ENCODE assay signal across 17 mouse cellular contexts in genomic region chr9:21889229-21889628, GRCm38 (mm10). TPM values are rescaled to one million over a fixed set of nuclear protein-coding genes. Genes with fewer than 3 reads are reported as not detected.
DNase-seq lines count a peak whose midpoint lies in the region; ATAC-seq and TF ChIP-seq lines count a peak whose summit lies in the region.
"Had no signal": no experiment of that assay in that cellular context is flagged by ENCODE, and none has a peak within 500 bp of the region (broad histone marks: within the 10 kb centered on the region; RNA-seq: fewer than 3 reads in every experiment).

No protein-coding gene starts in this region.

- no peak for DNase-seq in lung, postnatal 0 days (ENCODE audit: low spot score)
- DNase-seq in lung, adult 18-20 months = no peak
- peak; percentile 45 for DNase-seq in stomach, postnatal 0 days (ENCODE audit: low spot score)
- no peak for DNase-seq in midbrain, embryonic 14.5 days
- DNase-seq in spleen, postnatal 4 days (ENCODE audit: low spot score in 2 of 2) = no peak
- DNase-seq: cerebellum, adult 9-10 months; gastrocnemius, postnatal 10 days; heart, postnatal 4 days; left cerebral cortex, postnatal 4 days had no signal

- TF ChIP-seq POLR2A in embryonic fibroblast, embryonic 13.5 days (IDR thresholded peaks at IDR 0.05; ENCODE audit: low read depth, low read length) = no peak

- no peaks in the 10 kb centered on the region for H3K4me1 ChIP-seq in intestine, postnatal 0 days (replicated peaks; ENCODE audit: control insufficient read depth, insufficient read depth, low read length)
- H3K4me1 ChIP-seq in intestine, embryonic 15.5 days (replicated peaks) = no peaks in the 10 kb centered on the region
- H3K4me1 ChIP-seq in lung, postnatal 0 days (ENCODE audit: insufficient read depth, low read depth, low read length) = no peaks in the 10 kb centered on the region
- H3K4me1 ChIP-seq in embryonic fibroblast, embryonic 13.5 days (ENCODE audit: control insufficient read depth, insufficient read depth, low read length) = no peaks in the 10 kb centered on the region
- no peaks in the 10 kb centered on the region for H3K4me1 ChIP-seq in stomach, postnatal 0 days (replicated peaks; ENCODE audit: control insufficient read depth, insufficient read depth)
- no peaks in the 10 kb centered on the region for H3K4me1 ChIP-seq in midbrain, embryonic 14.5 days (ENCODE audit: control insufficient read depth, insufficient read depth, low read length)
- H3K4me1 ChIP-seq: heart, embryonic 10.5 days; neural tube, embryonic 12.5 days had no signal

- no peak overlapping the region for H3K27ac ChIP-seq in intestine, postnatal 0 days (ENCODE audit: low read depth, low read length)
- no peak overlapping the region for H3K27ac ChIP-seq in intestine, embryonic 15.5 days
- H3K27ac ChIP-seq in lung, postnatal 0 days (ENCODE audit: low read length) = no peak overlapping the region
- no peak overlapping the region for H3K27ac ChIP-seq in embryonic fibroblast, embryonic 13.5 days (ENCODE audit: insufficient read depth, low read length)
- no peak overlapping the region for H3K27ac ChIP-seq in stomach, postnatal 0 days (replicated peaks)
- H3K27ac ChIP-seq in midbrain, embryonic 14.5 days (replicated peaks; ENCODE audit: low read depth, low read length) = no peak overlapping the region
- H3K27ac ChIP-seq: heart, embryonic 10.5 days; neural tube, embryonic 12.5 days had no signal

- ATAC-seq in intestine, postnatal 0 days = peak; percentile 43; the same call in 1 of the 2 replicates
- no peak for ATAC-seq in intestine, embryonic 15.5 days
- no peak for ATAC-seq in lung, postnatal 0 days
- ATAC-seq in stomach, postnatal 0 days (ENCODE audit: low FRiP score, low TSS enrichment) = 0 out of 2 replicates have a peak, but pooled peaks have one; percentile 40
- ATAC-seq in midbrain, embryonic 14.5 days (ENCODE audit: low FRiP score, low TSS enrichment) = no peak
- ATAC-seq: forebrain, embryonic 16.5 days; inflammation-experienced regulatory T-cells, adult 6 months had no signal

- H3K36me3 ChIP-seq in intestine, postnatal 0 days (ENCODE audit: control insufficient read depth, insufficient read depth) = no peaks in the 10 kb centered on the region
- no peaks in the 10 kb centered on the region for H3K36me3 ChIP-seq in intestine, embryonic 15.5 days
- no peaks in the 10 kb centered on the region for H3K36me3 ChIP-seq in lung, postnatal 0 days (ENCODE audit: insufficient read depth, low read length)
- no peaks in the 10 kb centered on the region for H3K36me3 ChIP-seq in stomach, postnatal 0 days (ENCODE audit: control insufficient read depth, insufficient read depth, low read length)
- no peaks in the 10 kb centered on the region for H3K36me3 ChIP-seq in midbrain, embryonic 14.5 days (ENCODE audit: control insufficient read depth, insufficient read depth, low read length)
- H3K36me3 ChIP-seq: heart, embryonic 10.5 days; neural tube, embryonic 12.5 days had no signal

- no peaks in the 10 kb centered on the region for H3K27me3 ChIP-seq in intestine, postnatal 0 days (replicated peaks; ENCODE audit: control insufficient read depth, insufficient read depth, low read length)
- 0 out of 2 replicates have a peak, but pooled peaks cover 4% of the 10 kb centered on the region for H3K27me3 ChIP-seq in intestine, embryonic 15.5 days (replicated peaks)
- no peaks in the 10 kb centered on the region for H3K27me3 ChIP-seq in lung, postnatal 0 days (replicated peaks; ENCODE audit: insufficient read depth, low read length)
- no peaks in the 10 kb centered on the region for H3K27me3 ChIP-seq in stomach, postnatal 0 days (ENCODE audit: control insufficient read depth, insufficient read depth, low read length)
- H3K27me3 ChIP-seq in midbrain, embryonic 14.5 days (ENCODE audit: control insufficient read depth, insufficient read depth, low read length) = no peaks in the 10 kb centered on the region; the same call in 1 of the 2 replicates

- H3K9ac ChIP-seq in intestine, postnatal 0 days (ENCODE audit: low read depth, low read length) = no peak overlapping the region
- H3K9ac ChIP-seq in intestine, embryonic 15.5 days = no peak overlapping the region
- H3K9ac ChIP-seq in lung, postnatal 0 days (replicated peaks; ENCODE audit: low read depth) = no peak overlapping the region
- H3K9ac ChIP-seq in stomach, postnatal 0 days (ENCODE audit: low read length) = no peak overlapping the region
- H3K9ac ChIP-seq in midbrain, embryonic 14.5 days (replicated peaks; ENCODE audit: low read length) = no peak overlapping the region
- H3K9ac ChIP-seq: neural tube, embryonic 12.5 days had no signal

- peak; percentile 68 for TF ChIP-seq CTCF in intestine, postnatal 0 days (IDR thresholded peaks at IDR 0.05; ENCODE audit: low read depth)
- TF ChIP-seq CTCF in lung, postnatal 0 days (IDR thresholded peaks at IDR 0.05) = peak; percentile 61
- TF ChIP-seq CTCF in embryonic fibroblast, embryonic 13.5 days (IDR thresholded peaks at IDR 0.05; ENCODE audit: borderline replicate concordance, insufficient read depth, low read length) = 0 out of 2 replicates have a peak, but pooled peaks have one; percentile 16
- peak; percentile 60 for TF ChIP-seq CTCF in stomach, postnatal 0 days (IDR thresholded peaks at IDR 0.05; ENCODE audit: low read depth)

- no peak overlapping the region for H3K4me3 ChIP-seq in intestine, postnatal 0 days (ENCODE audit: low read depth, low read length)
- no peak overlapping the region for H3K4me3 ChIP-seq in intestine, embryonic 15.5 days (replicated peaks)
- H3K4me3 ChIP-seq in lung, postnatal 0 days (ENCODE audit: low read depth, low read length) = no peak overlapping the region
- no peak overlapping the region for H3K4me3 ChIP-seq in embryonic fibroblast, embryonic 13.5 days (ENCODE audit: insufficient read depth, low read length)
- H3K4me3 ChIP-seq in stomach, postnatal 0 days (ENCODE audit: low read depth, low read length) = no peak overlapping the region
- H3K4me3 ChIP-seq in midbrain, embryonic 14.5 days (replicated peaks; ENCODE audit: low read depth, low read length) = no peak overlapping the region
- H3K4me3 ChIP-seq: erythroblast, embryonic 14.5 days; heart, embryonic 10.5 days; neural tube, embryonic 12.5 days had no signal

- no peak overlapping the region for H3K4me2 ChIP-seq in intestine, postnatal 0 days (replicated peaks; ENCODE audit: low read depth)
- H3K4me2 ChIP-seq in intestine, embryonic 15.5 days (replicated peaks) = no peak overlapping the region
- no peak overlapping the region for H3K4me2 ChIP-seq in lung, postnatal 0 days (replicated peaks; ENCODE audit: low read depth, low read length)
- no peak overlapping the region for H3K4me2 ChIP-seq in stomach, postnatal 0 days (replicated peaks; ENCODE audit: low read depth)
- H3K4me2 ChIP-seq in midbrain, embryonic 14.5 days (ENCODE audit: low read length) = no peak overlapping the region
- H3K4me2 ChIP-seq: neural tube, embryonic 12.5 days had no signal

- no peaks in the 10 kb centered on the region for H3K9me3 ChIP-seq in intestine, postnatal 0 days (ENCODE audit: control insufficient read depth)
- H3K9me3 ChIP-seq in intestine, embryonic 15.5 days = no peaks in the 10 kb centered on the region
- H3K9me3 ChIP-seq in lung, postnatal 0 days (ENCODE audit: low read length) = no peaks in the 10 kb centered on the region
- H3K9me3 ChIP-seq in stomach, postnatal 0 days (ENCODE audit: control insufficient read depth, low read length) = no peaks in the 10 kb centered on the region
- no peaks in the 10 kb centered on the region for H3K9me3 ChIP-seq in midbrain, embryonic 14.5 days (ENCODE audit: control insufficient read depth, low read length)
- H3K9me3 ChIP-seq: neural tube, embryonic 12.5 days had no signal

- no peak for TF ChIP-seq EP300 in lung, postnatal 0 days (IDR thresholded peaks at IDR 0.05)
- no peak for TF ChIP-seq EP300 in stomach, postnatal 0 days (optimal IDR thresholded peaks at IDR 0.05)

- WGBS in intestine, postnatal 0 days = 58% methylated on average over 3 of the region's 3 CpGs
- WGBS in intestine, embryonic 15.5 days = 62% methylated on average over 3 of the region's 3 CpGs
- 57% methylated on average over 3 of the region's 3 CpGs for WGBS in lung, postnatal 0 days
- 58% methylated on average over 3 of the region's 3 CpGs for WGBS in stomach, postnatal 0 days
- 60% methylated on average over 3 of the region's 3 CpGs for WGBS in midbrain, embryonic 14.5 days

RNA-seq across cellular contexts. Expression of gene Rab3d, which starts 28.8 kb away (rescaled TPM):
- polyA plus RNA-seq in intestine, postnatal 0 days (2015; fragmentation: Nextera tagmentation; extraction: Ambion mirVana) = 19.9 and 20.3 TPM in 2 replicates
- polyA plus RNA-seq in intestine, embryonic 15.5 days (2015; fragmentation: Nextera tagmentation; extraction: Ambion mirVana) = 34.6 and 41.9 TPM in 2 replicates
- 28.4 and 31.0 TPM in 2 replicates for polyA plus RNA-seq in lung, postnatal 0 days (2015; fragmentation: Nextera tagmentation; extraction: Ambion mirVana)
- 6.7 and 13.5 TPM in 2 replicates for polyA plus RNA-seq in embryonic fibroblast, embryonic 13.5 days (2011; ENCODE audit: insufficient read length, low read depth, missing spikeins)
- polyA plus RNA-seq in stomach, postnatal 0 days (2015; fragmentation: Nextera tagmentation; extraction: Ambion mirVana) = 130 and 137 TPM in 2 replicates
- 9.8 and 10.2 TPM in 2 replicates for polyA plus RNA-seq in midbrain, embryonic 14.5 days (2014; fragmentation: Nextera tagmentation; extraction: Ambion mirVana)

RNA-seq across cellular contexts. Expression of gene Dock6, which starts 36.8 kb away (rescaled TPM):
- 15.5 and 18.4 TPM in 2 replicates for polyA plus RNA-seq in intestine, postnatal 0 days (2015; fragmentation: Nextera tagmentation; extraction: Ambion mirVana)
- polyA plus RNA-seq in intestine, embryonic 15.5 days (2015; fragmentation: Nextera tagmentation; extraction: Ambion mirVana) = 26.9 and 30.7 TPM in 2 replicates
- polyA plus RNA-seq in lung, postnatal 0 days (2015; fragmentation: Nextera tagmentation; extraction: Ambion mirVana) = 35.8 and 43.2 TPM in 2 replicates
- polyA plus RNA-seq in embryonic fibroblast, embryonic 13.5 days (2011; ENCODE audit: insufficient read length, low read depth, missing spikeins) = 15.9 and 18.6 TPM in 2 replicates
- 13.5 and 14.1 TPM in 2 replicates for polyA plus RNA-seq in stomach, postnatal 0 days (2015; fragmentation: Nextera tagmentation; extraction: Ambion mirVana)
- 7.2 and 12.7 TPM in 2 replicates for polyA plus RNA-seq in midbrain, embryonic 14.5 days (2014; fragmentation: Nextera tagmentation; extraction: Ambion mirVana)

RNA-seq across cellular contexts. Expression of gene Ccdc159, which starts 38.0 kb away (rescaled TPM):
- 0.63 and 0.99 TPM in 2 replicates for polyA plus RNA-seq in intestine, postnatal 0 days (2015; fragmentation: Nextera tagmentation; extraction: Ambion mirVana)
- polyA plus RNA-seq in intestine, embryonic 15.5 days (2015; fragmentation: Nextera tagmentation; extraction: Ambion mirVana) = 3.1 and 4.2 TPM in 2 replicates
- 1.2 and 1.4 TPM in 2 replicates for polyA plus RNA-seq in lung, postnatal 0 days (2015; fragmentation: Nextera tagmentation; extraction: Ambion mirVana)
- 5.6 and 6.2 TPM in 2 replicates for polyA plus RNA-seq in embryonic fibroblast, embryonic 13.5 days (2011; ENCODE audit: insufficient read length, low read depth, missing spikeins)
- polyA plus RNA-seq in stomach, postnatal 0 days (2015; fragmentation: Nextera tagmentation; extraction: Ambion mirVana) = 1.1 and 1.9 TPM in 2 replicates
- 5.7 and 7.7 TPM in 2 replicates for polyA plus RNA-seq in midbrain, embryonic 14.5 days (2014; fragmentation: Nextera tagmentation; extraction: Ambion mirVana)
- polyA plus RNA-seq: erythroblast, embryonic 14.5 days; inflammation-experienced regulatory T-cells, adult 6 months had no signal

RNA-seq across cellular contexts. Expression of gene Tmem205, which starts 38.1 kb away (rescaled TPM):
- 83.1 and 88.2 TPM in 2 replicates for polyA plus RNA-seq in intestine, postnatal 0 days (2015; fragmentation: Nextera tagmentation; extraction: Ambion mirVana)
- 71.7 and 81.7 TPM in 2 replicates for polyA plus RNA-seq in intestine, embryonic 15.5 days (2015; fragmentation: Nextera tagmentation; extraction: Ambion mirVana)
- 106 and 107 TPM in 2 replicates for polyA plus RNA-seq in lung, postnatal 0 days (2015; fragmentation: Nextera tagmentation; extraction: Ambion mirVana)
- polyA plus RNA-seq in embryonic fibroblast, embryonic 13.5 days (2011; ENCODE audit: insufficient read length, low read depth, missing spikeins) = 21.0 and 25.4 TPM in 2 replicates
- 95.0 and 95.7 TPM in 2 replicates for polyA plus RNA-seq in stomach, postnatal 0 days (2015; fragmentation: Nextera tagmentation; extraction: Ambion mirVana)
- polyA plus RNA-seq in midbrain, embryonic 14.5 days (2014; fragmentation: Nextera tagmentation; extraction: Ambion mirVana) = 42.2 and 51.8 TPM in 2 replicates

RNA-seq across cellular contexts. Expression of gene Plppr2, which starts 47.6 kb away (rescaled TPM):
- 2.9 and 3.2 TPM in 2 replicates for polyA plus RNA-seq in intestine, postnatal 0 days (2015; fragmentation: Nextera tagmentation; extraction: Ambion mirVana)
- polyA plus RNA-seq in intestine, embryonic 15.5 days (2015; fragmentation: Nextera tagmentation; extraction: Ambion mirVana) = 6.9 and 7.0 TPM in 2 replicates
- 2.2 and 3.3 TPM in 2 replicates for polyA plus RNA-seq in lung, postnatal 0 days (2015; fragmentation: Nextera tagmentation; extraction: Ambion mirVana)
- polyA plus RNA-seq in embryonic fibroblast, embryonic 13.5 days (2011; ENCODE audit: insufficient read length, low read depth, missing spikeins) = 13.1 and 14.9 TPM in 2 replicates
- 2.7 and 4.1 TPM in 2 replicates for polyA plus RNA-seq in stomach, postnatal 0 days (2015; fragmentation: Nextera tagmentation; extraction: Ambion mirVana)
- polyA plus RNA-seq in midbrain, embryonic 14.5 days (2014; fragmentation: Nextera tagmentation; extraction: Ambion mirVana) = 91.3 and 92.2 TPM in 2 replicates

Comparison
In these comparisons a context has a peak if more than half of its experiments do, and no peak if none do; other contexts are left out.
1. ATAC-seq: peak in intestine, postnatal 0 days (single experiment) and stomach, postnatal 0 days (single experiment); none in intestine, embryonic 15.5 days (single experiment), lung, postnatal 0 days (single experiment) and midbrain, embryonic 14.5 days (single experiment).
2. CTCF ChIP-seq: peak in every context shown above with its lines; median percentile 68 in intestine, postnatal 0 days; 61 in lung, postnatal 0 days; 60 in stomach, postnatal 0 days; 16 in embryonic fibroblast, embryonic 13.5 days.